ENCODE assay signal across 34 mouse cellular contexts in the genomic region with DNA sequence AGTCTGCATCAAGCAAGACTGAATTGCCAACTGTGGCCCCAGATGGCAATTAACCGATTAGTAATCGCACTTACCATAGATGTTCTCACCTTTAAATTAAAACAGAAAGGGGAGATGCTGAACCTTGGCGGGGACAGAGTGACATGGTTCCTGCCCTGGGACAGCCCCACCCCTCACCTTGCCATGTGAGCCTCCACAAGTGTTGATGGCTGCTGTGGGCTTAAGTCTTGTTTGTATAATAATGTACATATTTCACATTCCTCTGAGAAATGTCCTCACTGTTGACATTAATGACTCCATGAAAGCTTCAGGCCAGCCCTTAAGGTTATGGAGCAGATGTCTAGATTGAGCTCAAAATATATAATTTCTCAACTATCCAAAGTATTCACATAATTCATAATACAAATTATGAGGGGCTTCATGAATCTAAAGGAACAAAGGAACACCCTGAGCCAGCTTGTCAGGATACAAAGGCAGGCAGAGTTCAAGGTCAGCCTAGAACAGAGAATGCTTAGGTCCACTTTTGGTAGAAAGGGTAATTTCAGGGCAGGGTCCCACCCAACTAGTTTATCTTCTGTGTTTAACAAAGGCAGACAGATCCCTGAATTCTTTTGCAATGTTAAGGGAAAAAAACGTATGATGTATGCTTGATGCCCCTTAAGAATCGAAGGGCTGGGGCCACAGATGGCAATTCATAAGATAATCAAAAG. TPM values are rescaled to one million over a fixed set of nuclear protein-coding genes. Genes with fewer than 3 reads are reported as not detected.
"Had no signal": no experiment of that assay in that cellular context is flagged by ENCODE, and none has a peak within 500 bp of the region (broad histone marks: within the 10 kb centered on the region; RNA-seq: fewer than 3 reads in every experiment).

No protein-coding gene starts in this region.

- H3K27ac ChIP-seq: gastrocnemius, adult 2 months; heart, adult 2 months; heart, embryonic 13.5 days; heart, embryonic 15.5 days; hindbrain, embryonic 13.5 days; hindbrain, embryonic 15.5 days; hindbrain, postnatal 0 days; kidney, embryonic 15.5 days; kidney, postnatal 0 days; limb, embryonic 10.5 days; limb, embryonic 12.5 days; liver, embryonic 13.5 days had no signal

- DNase-seq: gastrocnemius, adult 2 months; gastrocnemius, postnatal 10 days; gastrocnemius, postnatal 25 days; heart, adult 11 months; heart, adult 2 months; heart, postnatal 14 days; heart, postnatal 36 days; kidney, adult 11 months; kidney, adult 2 months; kidney, adult 9 months; kidney, postnatal 14 days; kidney, postnatal 36 days; layer of hippocampus, adult 9-11 months; layer of hippocampus, postnatal 36 days; liver; liver, embryonic 13.5 days had no signal

- H3K4me3 ChIP-seq: gastrocnemius, adult 2 months; heart, adult 2 months; heart, embryonic 13.5 days; heart, embryonic 15.5 days; hindbrain, embryonic 13.5 days; hindbrain, embryonic 15.5 days; kidney, embryonic 15.5 days; limb, embryonic 10.5 days; limb, embryonic 12.5 days; liver, embryonic 13.5 days had no signal

- H3K36me3 ChIP-seq: heart, embryonic 13.5 days; heart, embryonic 15.5 days; hindbrain, embryonic 13.5 days; hindbrain, embryonic 15.5 days; kidney, embryonic 15.5 days; limb, embryonic 10.5 days; limb, embryonic 12.5 days; liver, embryonic 13.5 days had no signal

- ATAC-seq: hindbrain, postnatal 0 days; intestine, embryonic 16.5 days had no signal

- H3K9me3 ChIP-seq: heart, embryonic 13.5 days; heart, embryonic 15.5 days; hindbrain, embryonic 13.5 days; hindbrain, embryonic 15.5 days; kidney, embryonic 15.5 days; limb, embryonic 10.5 days; limb, embryonic 12.5 days; liver, embryonic 13.5 days had no signal

- H3K9ac ChIP-seq: heart, embryonic 13.5 days; heart, embryonic 15.5 days; hindbrain, embryonic 13.5 days; hindbrain, embryonic 15.5 days; kidney, embryonic 15.5 days; limb, embryonic 12.5 days; liver, embryonic 13.5 days had no signal

- H3K4me2 ChIP-seq: heart, embryonic 11.5 days; heart, embryonic 13.5 days; heart, embryonic 15.5 days; hindbrain, embryonic 13.5 days; hindbrain, embryonic 15.5 days; kidney, embryonic 15.5 days; limb, embryonic 12.5 days; liver, embryonic 11.5 days; liver, embryonic 13.5 days had no signal

- H3K27me3 ChIP-seq: heart, embryonic 13.5 days; heart, embryonic 15.5 days; hindbrain, embryonic 13.5 days; hindbrain, embryonic 15.5 days; kidney, embryonic 15.5 days; limb, embryonic 12.5 days; liver, embryonic 13.5 days had no signal

RNA-seq across cellular contexts. Expression of a gene that starts 39.8 kb away (rescaled TPM):
- total RNA-seq: gastrocnemius, adult 2 months; gastrocnemius, postnatal 10 days; gastrocnemius, postnatal 25 days; heart, adult 2 months; heart, postnatal 14 days; heart, postnatal 36 days; hematopoietic stem cell, adult 5-6 weeks had no signal
- polyA plus RNA-seq: gonadal fat pad, adult 2 months; heart, embryonic 13.5 days; heart, embryonic 15.5 days; heart, postnatal 0 days; intestine, embryonic 14.5 days; intestine, embryonic 16.5 days; kidney, adult 2 months; kidney, postnatal 0 days; large intestine, adult 2 months; limb, embryonic 10.5 days; limb, embryonic 12.5 days; limb, embryonic 14.5 days; liver, embryonic 11.5 days; liver, embryonic 13.5 days had no signal
